Mouse (Mus musculus) myocyte (in vitro differentiated cells): ENCODE data around the gene Nedd9.

Source experiments
- CEBPB ChIP-seq: IDR thresholded peaks from 2 replicates; pipeline ENCODE4 v1.6.1; 2011; ENCODE audit warnings: mild to moderate bottlenecking, moderate library complexity; ENCODE audit not compliant: poor library complexity, insufficient read depth, severe bottlenecking
- E2F4 ChIP-seq: IDR thresholded peaks from one replicate; pipeline ENCODE4 v1.6.1; 2011; ENCODE audit warnings: mild to moderate bottlenecking, control low read depth, moderate library complexity; ENCODE audit not compliant: insufficient read depth
- MAX ChIP-seq: IDR thresholded peaks from one replicate; pipeline ENCODE4 v1.6.1; 2011; ENCODE audit warnings: low read depth, mild to moderate bottlenecking, control low read depth
- MYOD1 ChIP-seq, 3 experiments: IDR thresholded peaks; one replicate each; pipeline ENCODE4 v1.6.1; 2011; ENCODE audit warnings: control low read depth in 2 of 3, low read depth in 2 of 3, mild to moderate bottlenecking in 2 of 3, moderate library complexity in 1 of 3; ENCODE audit not compliant: insufficient read length in 2 of 3, control insufficient read depth in 1 of 3
- MYOG ChIP-seq, 3 experiments: IDR thresholded peaks; one replicate each; pipeline ENCODE4 v1.6.1; 2011; ENCODE audit warnings: control low read depth in 2 of 3, low read depth in 2 of 3, mild to moderate bottlenecking in 2 of 3; ENCODE audit not compliant: insufficient read length in 2 of 3, control insufficient read depth in 1 of 3, insufficient read depth in 1 of 3
- POLR2A ChIP-seq: IDR thresholded peaks from one replicate; pipeline ENCODE4 v1.6.1; 2011; ENCODE audit warnings: low read depth, mild to moderate bottlenecking, control low read depth, moderate library complexity; ENCODE audit not compliant: insufficient read length
- TCF12 ChIP-seq: IDR thresholded peaks from one replicate; pipeline ENCODE4 v1.6.1; 2011; ENCODE audit warnings: mild to moderate bottlenecking, control low read depth; ENCODE audit not compliant: poor library complexity, insufficient read depth, severe bottlenecking
- USF1 ChIP-seq: IDR thresholded peaks from one replicate; pipeline ENCODE4 v1.6.1; 2011; ENCODE audit warnings: low read depth, mild to moderate bottlenecking, control low read depth, moderate library complexity

GRCm38 (mm10) chr13:41339195-41339594 is 148.0 kb downstream of the Nedd9 start:
- TF ChIP-seq POLR2A, result no peak
- TF ChIP-seq TCF12, result no peak
- no peak for TF ChIP-seq CEBPB
- TF ChIP-seq MYOG (IDR thresholded peaks at IDR 0.05; ENCODE audit: control insufficient read depth in 1 of 3, insufficient read depth in 1 of 3, insufficient read length in 2 of 3, low read depth in 2 of 3), result no peak
- no peak for TF ChIP-seq USF1
- TF ChIP-seq MAX, result no peak
- no peak for TF ChIP-seq E2F4
- no peak for TF ChIP-seq MYOD1 (IDR thresholded peaks at IDR 0.05; ENCODE audit: control insufficient read depth in 1 of 3, insufficient read length in 2 of 3, low read depth in 2 of 3)
